Mouse (Mus musculus): Measurements from ENCODE around the gene Syt17. TPM values are rescaled to one million over a fixed set of nuclear protein-coding genes. Genes with fewer than 3 reads are reported as not detected.

Gene Syt17
- polyA plus RNA-seq (2014; fragmentation: Illumina TruSeq; extraction: RNeasy Lipid Tissue Mini Kit (QIAGEN cat#74804); ENCODE audit: low read depth, low replicate concordance): not detected

DNA sequence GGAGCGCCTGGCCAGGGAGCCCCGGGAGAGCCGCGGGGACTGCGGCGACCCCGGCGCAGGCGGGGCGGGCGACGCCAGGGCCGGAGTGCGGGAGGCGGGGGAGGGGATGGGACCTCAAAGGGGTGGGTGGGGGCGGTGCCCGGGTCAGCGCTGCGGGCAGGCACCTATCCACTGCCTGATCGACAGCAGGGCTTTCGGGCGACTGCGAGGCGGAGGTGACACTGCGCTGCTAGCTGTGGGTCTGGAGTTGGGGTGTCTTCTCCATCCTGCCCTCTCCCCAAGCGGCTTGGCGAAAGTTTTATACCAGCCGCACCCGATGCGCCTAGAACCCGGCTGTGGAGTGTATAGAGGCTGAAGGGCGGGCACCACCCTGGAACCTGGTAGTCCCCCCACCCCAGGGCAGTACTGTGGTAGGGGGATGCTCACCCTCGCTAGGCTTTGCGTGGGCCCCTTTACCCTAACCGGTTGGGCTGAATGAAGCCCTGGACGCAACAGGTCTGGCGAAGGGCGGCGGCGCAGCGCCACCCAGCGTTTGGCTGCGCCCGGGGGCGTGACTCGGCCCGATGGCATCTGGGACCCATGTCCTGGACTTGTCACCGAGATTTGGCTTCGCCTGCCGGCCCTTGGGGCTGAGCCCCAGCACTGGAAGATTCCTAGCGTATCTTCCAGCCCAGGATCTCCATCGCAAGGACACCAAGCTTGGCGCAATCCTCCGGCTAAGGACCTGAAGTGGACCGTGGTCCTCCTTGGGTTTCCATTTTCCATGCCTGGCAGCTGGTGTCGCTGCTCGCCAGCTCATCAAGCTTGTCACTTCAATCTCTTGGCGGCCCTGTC is at the start of gene Syt17:
Gene Syt17, minus strand, starts transcription at position 89 of the 834 bp plus-strand sequence.

GRCm38 (mm10) chr7:118491431-118492147 is 43.6 kb upstream of the Syt17 start, which contains the start of gene Itpripl2:
TSS of gene Itpripl2 (minus strand) at chr7:118491975.

Other genes starting within 250 kb of the Syt17 start
- 14.2 TPM for gene Smg1, start 204.6 kb downstream of the Syt17 start, polyA plus RNA-seq (2014; fragmentation: Illumina TruSeq; extraction: RNeasy Lipid Tissue Mini Kit (QIAGEN cat#74804); ENCODE audit: low read depth, low replicate concordance)
- gene Itpripl2, start 43.8 kb upstream of the Syt17 start, polyA plus RNA-seq (2014; fragmentation: Illumina TruSeq; extraction: RNeasy Lipid Tissue Mini Kit (QIAGEN cat#74804); ENCODE audit: low read depth, low replicate concordance): 3.8 TPM
- gene Coq7, start 85.1 kb upstream of the Syt17 start, polyA plus RNA-seq (2014; fragmentation: Illumina TruSeq; extraction: RNeasy Lipid Tissue Mini Kit (QIAGEN cat#74804); ENCODE audit: low read depth, low replicate concordance): 6.9 TPM
- 1.7 TPM for gene Tmc7, start 136.5 kb upstream of the Syt17 start, polyA plus RNA-seq (2014; fragmentation: Illumina TruSeq; extraction: RNeasy Lipid Tissue Mini Kit (QIAGEN cat#74804); ENCODE audit: low read depth, low replicate concordance)
- not detected for gene Tmc5, start 149.1 kb upstream of the Syt17 start, polyA plus RNA-seq (2014; fragmentation: Illumina TruSeq; extraction: RNeasy Lipid Tissue Mini Kit (QIAGEN cat#74804); ENCODE audit: low read depth, low replicate concordance)